Mouse (Mus musculus) embryonic facial prominence, embryonic 14.5 days (tissue): ENCODE results near the gene Prickle3. TPM values are rescaled to one million over a fixed set of nuclear protein-coding genes. Genes with fewer than 3 reads are reported as not detected.

Source experiments
- ATAC-seq: fragments of 200-750 bp; cut with Nextera tagmentation; 2 replicates; pipeline ENCODE4 v1.8.0; 2017; ENCODE audit warnings: low read depth, moderate number of reproducible peaks, moderate TSS enrichment
- DNase-seq: peaks from one replicate; pipeline ENCODE4 v3.0.0-alpha.2; 2015; ENCODE audit warnings: low spot score
- H3K27ac ChIP-seq: fragments of 300-500 bp; sonication (generic); replicated peaks from 2 replicates; pipeline ENCODE4 v1.5.1; 2014; ENCODE audit warnings: low read depth, mild to moderate bottlenecking, low read length, moderate library complexity
- H3K27me3 ChIP-seq: fragments of 300-500 bp; sonication (generic); replicated peaks from 2 replicates; pipeline ENCODE4 v1.6.1; 2014; ENCODE audit warnings: low read length; ENCODE audit not compliant: control insufficient read depth, insufficient read depth
- H3K36me3 ChIP-seq: fragments of 300-500 bp; sonication (generic); 2 replicates; pipeline ENCODE4 v1.6.1; 2014; ENCODE audit warnings: low read length, mixed read lengths; ENCODE audit not compliant: control insufficient read depth, insufficient read depth
- H3K4me1 ChIP-seq: fragments of 300-500 bp; sonication (generic); 2 replicates; pipeline ENCODE4 v1.6.1; 2014; ENCODE audit warnings: antibody characterized with exemption, low read length; ENCODE audit not compliant: control insufficient read depth, insufficient read depth
- H3K4me2 ChIP-seq: fragments of 300-500 bp; sonication (generic); 2 replicates; pipeline ENCODE4 v1.6.1; 2014; ENCODE audit warnings: low read depth, mild to moderate bottlenecking, low read length, moderate library complexity, mixed read lengths
- H3K4me3 ChIP-seq: fragments of 300-500 bp; sonication (generic); 2 replicates; pipeline ENCODE4 v1.5.1; 2014; ENCODE audit warnings: low read depth, mild to moderate bottlenecking, low read length
- H3K9ac ChIP-seq: fragments of 300-500 bp; sonication (generic); 2 replicates; pipeline ENCODE4 v1.6.1; 2014; ENCODE audit warnings: low read depth, mild to moderate bottlenecking, low read length, moderate library complexity, mixed read lengths
- H3K9me3 ChIP-seq: fragments of 300-500 bp; sonication (generic); 2 replicates; pipeline ENCODE4 v1.6.1; 2016; ENCODE audit warnings: low read length; ENCODE audit not compliant: control insufficient read depth
- WGBS: fragments of 180-500 bp; shearing (Covaris S2); extraction: QIAGEN DNeasy Blood & Tissue Kit; methylation state at CpG from one replicate; pipeline ENCODE4 v1.1.7; 2014; 5-methylcytosine and 5-hydroxymethylcytosine counted together
- polyA plus RNA-seq: library from polyadenylated mRNA; unstranded; fragments of >200 nt; fragmentation: Nextera tagmentation; extraction: Ambion mirVana; gene quantifications from 2 replicates; pipeline ENCODE4 v1.2.1, GENCODE M21; 2014

Gene Prickle3
- polyA plus RNA-seq, result 7.5 and 8.3 TPM in 2 replicates

- peak; percentile 41 for DNase-seq
- peak within 1 kb of the TSS; percentile 55 for H3K27ac ChIP-seq
- H3K36me3 ChIP-seq, result no peaks in the 10 kb centered on the region
- H3K27me3 ChIP-seq, result no peaks in the 10 kb centered on the region
- ATAC-seq, result no peak
- 0 out of 2 replicates have a peak, but pooled peaks cover 3% of the 10 kb centered on the region for H3K4me1 ChIP-seq
- H3K9me3 ChIP-seq, result no peaks in the 10 kb centered on the region
- peak within 1 kb of the TSS; percentile 51 for H3K4me2 ChIP-seq
- H3K9ac ChIP-seq, result peak within 1 kb of the TSS; percentile 68
- peak within 1 kb of the TSS; percentile 48 for H3K4me3 ChIP-seq
- WGBS, result 33% methylated on average over 13 of the region's 26 CpGs
Observed at GRCm38 (mm10) chrX:7657221-7657639, at the start of gene Prickle3. TSS of gene Prickle3 (plus strand) at chrX:7657260.

- no peaks in the 10 kb centered on the region for H3K27me3 ChIP-seq
- no peak overlapping the region for H3K9ac ChIP-seq
- peak overlapping the region; percentile 39 for H3K4me3 ChIP-seq
- no peaks in the 10 kb centered on the region for H3K36me3 ChIP-seq
- H3K9me3 ChIP-seq, result no peaks in the 10 kb centered on the region
- H3K27ac ChIP-seq, result no peak overlapping the region
- ATAC-seq, result no peak
- peak overlapping the region; percentile 69 for H3K4me2 ChIP-seq
- 28% methylated on average over 21 of the region's 21 CpGs for WGBS
- no peaks in the 10 kb centered on the region for H3K4me1 ChIP-seq
- DNase-seq, result no peak
Observed at GRCm38 (mm10) chrX:7610035-7610434, 47.0 kb upstream of the Prickle3 start.

- DNase-seq, result no peak
Observed at GRCm38 (mm10) chrX:7610536-7611258, 46.4 kb upstream of the Prickle3 start.

GRCm38 (mm10) chrX:7617889-7618551 lies 39.0 kb upstream of the Prickle3 start:
- 75% methylated on average over 12 of the region's 12 CpGs for WGBS
- Histone ChIP-seq H3K27me3 (no peaks in the 10 kb centered on the region), H3K4me2 (no peak overlapping the region), H3K9me3 (no peaks in the 10 kb centered on the region), H3K4me1 (no peaks in the 10 kb centered on the region), H3K27ac (no peak overlapping the region), H3K36me3 (no peaks in the 10 kb centered on the region), H3K9ac (no peak overlapping the region), H3K4me3 (no peak overlapping the region)
- ATAC-seq (no peak), DNase-seq (no peak)

More at GRCm38 (mm10) chrX:7610536-7611258, 46.4 kb upstream of the Prickle3 start:
- Histone ChIP-seq H3K9me3 (no peaks in the 10 kb centered on the region), H3K4me3 (peak overlapping the region; percentile 39), H3K36me3 (no peaks in the 10 kb centered on the region), H3K9ac (peak overlapping the region; percentile 49), H3K4me1 (no peaks in the 10 kb centered on the region), H3K27ac (no peak overlapping the region), H3K4me2 (peak overlapping the region; percentile 69), H3K27me3 (no peaks in the 10 kb centered on the region)
- 35% methylated on average over 20 of the region's 26 CpGs for WGBS
- ATAC-seq, result 0 out of 2 replicates have a peak, but pooled peaks have one; percentile 26

- no peaks in the 10 kb centered on the region for H3K9me3 ChIP-seq
- no peak overlapping the region for H3K9ac ChIP-seq
- H3K4me2 ChIP-seq, result no peak overlapping the region
- H3K4me1 ChIP-seq, result no peaks in the 10 kb centered on the region
- WGBS, result 95% methylated on average over 4 of the region's 6 CpGs
- no peak for ATAC-seq
- no peak overlapping the region for H3K4me3 ChIP-seq
- no peak for DNase-seq
- H3K27ac ChIP-seq, result no peak overlapping the region
- H3K36me3 ChIP-seq, result no peaks in the 10 kb centered on the region
- H3K27me3 ChIP-seq, result no peaks in the 10 kb centered on the region
Observed at GRCm38 (mm10) chrX:7632560-7632959, 24.5 kb upstream of the Prickle3 start.

GRCm38 (mm10) chrX:7635101-7635500 lies 22.0 kb upstream of the Prickle3 start:
- no peak for DNase-seq
- Histone ChIP-seq H3K4me3 (no peak overlapping the region), H3K4me1 (no peaks in the 10 kb centered on the region), H3K27ac (no peak overlapping the region), H3K36me3 (no peaks in the 10 kb centered on the region), H3K9me3 (no peaks in the 10 kb centered on the region), H3K9ac (no peak overlapping the region), H3K4me2 (no peak overlapping the region), H3K27me3 (0 out of 2 replicates have a peak, but pooled peaks cover 3% of the 10 kb centered on the region)
- ATAC-seq, result no peak
- 62% methylated on average over 3 of the region's 3 CpGs for WGBS

GRCm38 (mm10) chrX:7638401-7639091 lies 18.5 kb upstream of the Prickle3 start, which contains the start of gene Syp:
TSS of gene Syp (plus strand) at chrX:7638471.
- H3K4me2 ChIP-seq, result peak within 1 kb of the TSS; percentile 48
- DNase-seq (peak; percentile 81), ATAC-seq (peak; percentile 89)
- peak within 1 kb of the TSS; percentile 28 for H3K4me3 ChIP-seq
- H3K9me3 ChIP-seq, result no peaks in the 10 kb centered on the region
- H3K4me1 ChIP-seq, result no peaks in the 10 kb centered on the region
- H3K27ac ChIP-seq, result no peak within 1 kb of the TSS
- no peak within 1 kb of the TSS for H3K9ac ChIP-seq
- 20% methylated on average over 18 of the region's 42 CpGs for WGBS
- no peaks in the 10 kb centered on the region for H3K36me3 ChIP-seq
- H3K27me3 ChIP-seq, result 0 out of 2 replicates have a peak, but pooled peaks cover 3% of the 10 kb centered on the region

- no peaks in the 10 kb centered on the region for H3K4me1 ChIP-seq
- no peak overlapping the region for H3K27ac ChIP-seq
- 29% methylated on average over 13 of the region's 13 CpGs for WGBS
- H3K4me2 ChIP-seq, result no peak overlapping the region; the same call in 1 of the 2 replicates
- H3K4me3 ChIP-seq, result no peak overlapping the region
- DNase-seq (no peak), ATAC-seq (no peak; the same call in 1 of the 2 replicates)
- 0 out of 2 replicates have a peak, but pooled peaks cover 3% of the 10 kb centered on the region for H3K27me3 ChIP-seq
- no peaks in the 10 kb centered on the region for H3K9me3 ChIP-seq
- no peaks in the 10 kb centered on the region for H3K36me3 ChIP-seq
- no peak overlapping the region for H3K9ac ChIP-seq
Observed at GRCm38 (mm10) chrX:7639536-7640325, 17.3 kb upstream of the Prickle3 start.
